Mouse (Mus musculus): ENCODE results near the gene Fgf10.

Gene Fgf10

GRCm38 (mm10) chr13:118835078-118835477 lies 165.5 kb downstream of the Fgf10 start:
- DNase-seq (ENCODE audit: low spot score in 2 of 2) = no peak
